Mouse (Mus musculus): ENCODE results near the gene Elavl1. TPM values are rescaled to one million over a fixed set of nuclear protein-coding genes. Genes with fewer than 3 reads are reported as not detected.
"Not testable (repeated sequence)": the region's sequence is repeated elsewhere in the genome, so short reads cannot be mapped to it uniquely, and the experiment has no call there.

The Elavl1 gene
- polyA plus RNA-seq, 1 experiment: 81.5 TPM

GRCm38 (mm10) chr8:4353741-4354140 lies 28.5 kb upstream of the Elavl1 start:
- H3K4me3 ChIP-seq (ENCODE audit: insufficient read depth, low read length): no peak overlapping the region
- no peak for TF ChIP-seq POLR2A (IDR thresholded peaks at IDR 0.05; ENCODE audit: low read depth, low read length)
- TF ChIP-seq CTCF (IDR thresholded peaks at IDR 0.05; ENCODE audit: borderline replicate concordance, insufficient read depth, low read length): no peak
- H3K4me1 ChIP-seq (ENCODE audit: control insufficient read depth, insufficient read depth, low read length): no peaks in the 10 kb centered on the region
- no peak overlapping the region for H3K27ac ChIP-seq (ENCODE audit: insufficient read depth, low read length)

- H3K27ac ChIP-seq (ENCODE audit: insufficient read depth, low read length): not testable (repeated sequence)
These were observed 27.3 kb upstream of the Elavl1 start for GRCm38 (mm10) chr8:4352562-4352961.

GRCm38 (mm10) chr8:4350618-4351017 lies 25.4 kb upstream of the Elavl1 start:
- Histone ChIP-seq H3K4me1 (ENCODE audit: control insufficient read depth, insufficient read depth, low read length) (no peaks in the 10 kb centered on the region), H3K27ac (ENCODE audit: insufficient read depth, low read length) (no peak overlapping the region), H3K4me3 (ENCODE audit: insufficient read depth, low read length) (no peak overlapping the region)
- no peak for TF ChIP-seq CTCF (IDR thresholded peaks at IDR 0.05; ENCODE audit: borderline replicate concordance, insufficient read depth, low read length)
- no peak for TF ChIP-seq POLR2A (IDR thresholded peaks at IDR 0.05; ENCODE audit: low read depth, low read length)

More at GRCm38 (mm10) chr8:4352562-4352961, 27.3 kb upstream of the Elavl1 start:
- not testable (repeated sequence) for H3K4me3 ChIP-seq (ENCODE audit: insufficient read depth, low read length); H3K4me1 ChIP-seq (ENCODE audit: control insufficient read depth, insufficient read depth, low read length)

GRCm38 (mm10) chr8:4349335-4349734 lies 24.1 kb upstream of the Elavl1 start:
- Histone ChIP-seq H3K4me1 (ENCODE audit: control insufficient read depth, insufficient read depth, low read length) (no peaks in the 10 kb centered on the region), H3K27ac (ENCODE audit: insufficient read depth, low read length) (no peak overlapping the region), H3K4me3 (ENCODE audit: insufficient read depth, low read length) (no peak overlapping the region)
- TF ChIP-seq POLR2A (IDR thresholded peaks at IDR 0.05; ENCODE audit: low read depth, low read length) (no peak), CTCF (IDR thresholded peaks at IDR 0.05; ENCODE audit: borderline replicate concordance, insufficient read depth, low read length) (no peak)

GRCm38 (mm10) chr8:4348275-4348674 lies 23.1 kb upstream of the Elavl1 start:
- Histone ChIP-seq H3K4me3 (ENCODE audit: insufficient read depth, low read length) (no peak overlapping the region), H3K27ac (ENCODE audit: insufficient read depth, low read length) (no peak overlapping the region), H3K4me1 (ENCODE audit: control insufficient read depth, insufficient read depth, low read length) (no peaks in the 10 kb centered on the region)
- no peak for TF ChIP-seq CTCF (IDR thresholded peaks at IDR 0.05; ENCODE audit: borderline replicate concordance, insufficient read depth, low read length)
- TF ChIP-seq POLR2A (IDR thresholded peaks at IDR 0.05; ENCODE audit: low read depth, low read length): no peak

- Histone ChIP-seq H3K4me3 (ENCODE audit: insufficient read depth, low read length) (no peak overlapping the region), H3K4me1 (ENCODE audit: control insufficient read depth, insufficient read depth, low read length) (no peaks in the 10 kb centered on the region), H3K27ac (ENCODE audit: insufficient read depth, low read length) (no peak overlapping the region)
- no peak for TF ChIP-seq POLR2A (IDR thresholded peaks at IDR 0.05; ENCODE audit: low read depth, low read length)
- TF ChIP-seq CTCF (IDR thresholded peaks at IDR 0.05; ENCODE audit: borderline replicate concordance, insufficient read depth, low read length): no peak
These were observed 22.4 kb upstream of the Elavl1 start for GRCm38 (mm10) chr8:4347661-4348060.

- TF ChIP-seq POLR2A (IDR thresholded peaks at IDR 0.05; ENCODE audit: low read depth, low read length) (no peak), CTCF (IDR thresholded peaks at IDR 0.05; ENCODE audit: borderline replicate concordance, insufficient read depth, low read length) (no peak)
- no peak overlapping the region for H3K27ac ChIP-seq (ENCODE audit: insufficient read depth, low read length)
- H3K4me1 ChIP-seq (ENCODE audit: control insufficient read depth, insufficient read depth, low read length): no peaks in the 10 kb centered on the region
- no peak overlapping the region for H3K4me3 ChIP-seq (ENCODE audit: insufficient read depth, low read length)
These were observed 15.0 kb upstream of the Elavl1 start for GRCm38 (mm10) chr8:4340207-4340606.

- H3K27ac ChIP-seq (ENCODE audit: insufficient read depth, low read length): no peak overlapping the region
- TF ChIP-seq CTCF (IDR thresholded peaks at IDR 0.05; ENCODE audit: borderline replicate concordance, insufficient read depth, low read length) (no peak), POLR2A (IDR thresholded peaks at IDR 0.05; ENCODE audit: low read depth, low read length) (no peak)
- H3K4me1 ChIP-seq (ENCODE audit: control insufficient read depth, insufficient read depth, low read length): no peaks in the 10 kb centered on the region
- H3K4me3 ChIP-seq (ENCODE audit: insufficient read depth, low read length): no peak overlapping the region
These were observed 10.5 kb upstream of the Elavl1 start for GRCm38 (mm10) chr8:4335678-4336077.

- Histone ChIP-seq H3K4me3 (ENCODE audit: insufficient read depth, low read length) (no peak overlapping the region), H3K27ac (ENCODE audit: insufficient read depth, low read length) (no peak overlapping the region), H3K4me1 (ENCODE audit: control insufficient read depth, insufficient read depth, low read length) (no peaks in the 10 kb centered on the region)
- no peak for TF ChIP-seq POLR2A (IDR thresholded peaks at IDR 0.05; ENCODE audit: low read depth, low read length)
- TF ChIP-seq CTCF (IDR thresholded peaks at IDR 0.05; ENCODE audit: borderline replicate concordance, insufficient read depth, low read length): no peak
These were observed 8.8 kb upstream of the Elavl1 start for GRCm38 (mm10) chr8:4333966-4334365.

GRCm38 (mm10) chr8:4329000-4329399 lies 3.8 kb upstream of the Elavl1 start:
- TF ChIP-seq POLR2A (IDR thresholded peaks at IDR 0.05; ENCODE audit: low read depth, low read length) (no peak), CTCF (IDR thresholded peaks at IDR 0.05; ENCODE audit: borderline replicate concordance, insufficient read depth, low read length) (no peak)
- Histone ChIP-seq H3K4me3 (ENCODE audit: insufficient read depth, low read length) (no peak overlapping the region), H3K4me1 (ENCODE audit: control insufficient read depth, insufficient read depth, low read length) (no peaks in the 10 kb centered on the region), H3K27ac (ENCODE audit: insufficient read depth, low read length) (no peak overlapping the region)

- H3K4me3 ChIP-seq (ENCODE audit: insufficient read depth, low read length): peak overlapping the region; percentile 75
- TF ChIP-seq POLR2A (IDR thresholded peaks at IDR 0.05; ENCODE audit: low read depth, low read length) (no peak), CTCF (IDR thresholded peaks at IDR 0.05; ENCODE audit: borderline replicate concordance, insufficient read depth, low read length) (no peak)
- H3K27ac ChIP-seq (ENCODE audit: insufficient read depth, low read length): 0 out of 2 replicates have a peak overlapping the region, but pooled peaks have one; percentile 15
- peaks cover 3% of the 10 kb centered on the region for H3K4me1 ChIP-seq (ENCODE audit: control insufficient read depth, insufficient read depth, low read length)
These were observed 481 bp upstream of the Elavl1 start for GRCm38 (mm10) chr8:4325751-4326036.

Measured in embryonic fibroblast, embryonic 13.5 days (primary cell).